ENCODE assay signal across 31 mouse cellular contexts in genomic region chr6:89953556-89953955, GRCm38 (mm10). TPM values are rescaled to one million over a fixed set of nuclear protein-coding genes. Genes with fewer than 3 reads are reported as not detected.
"Had no signal": no experiment of that assay in that cellular context is flagged by ENCODE, and none has a peak within 500 bp of the region (broad histone marks: within the 10 kb centered on the region; RNA-seq: fewer than 3 reads in every experiment).

No protein-coding gene starts in this region.

- H3K9ac ChIP-seq: hindbrain, embryonic 12.5 days; hindbrain, embryonic 14.5 days; intestine, embryonic 15.5 days; limb, embryonic 13.5 days; limb, embryonic 15.5 days; liver, embryonic 12.5 days; liver, embryonic 14.5 days had no signal

- H3K4me1 ChIP-seq: hindbrain, embryonic 10.5 days; hindbrain, embryonic 12.5 days; intestine, embryonic 15.5 days; limb, embryonic 13.5 days; limb, embryonic 15.5 days; liver, embryonic 12.5 days had no signal

- ATAC-seq: hindbrain, embryonic 16.5 days; inflammation-experienced regulatory T-cells, adult 6 months; intestine, embryonic 15.5 days; intestine, postnatal 0 days; liver, embryonic 12.5 days had no signal

- DNase-seq: gastrocnemius, postnatal 25 days; heart, adult 2 months; heart, postnatal 10 days; heart, postnatal 4 days; kidney, adult 18-20 months; kidney, adult 8-10 months; kidney, postnatal 14 days; kidney, postnatal 36 days; layer of hippocampus, adult 9-11 months; layer of hippocampus, postnatal 36 days; left cerebral cortex, postnatal 4 days had no signal

- H3K4me3 ChIP-seq: heart, adult 2 months; hindbrain, embryonic 10.5 days; hindbrain, embryonic 12.5 days; intestine, embryonic 15.5 days; limb, embryonic 13.5 days; limb, embryonic 15.5 days; liver, embryonic 12.5 days had no signal

- H3K36me3 ChIP-seq: hindbrain, embryonic 10.5 days; hindbrain, embryonic 12.5 days; intestine, embryonic 15.5 days; limb, embryonic 13.5 days; limb, embryonic 15.5 days; liver, embryonic 12.5 days had no signal

- H3K9me3 ChIP-seq: intestine, embryonic 15.5 days; limb, embryonic 15.5 days had no signal

- H3K4me2 ChIP-seq: heart, embryonic 11.5 days; hindbrain, embryonic 12.5 days; hindbrain, embryonic 14.5 days; intestine, embryonic 15.5 days; limb, embryonic 13.5 days; limb, embryonic 15.5 days; liver, embryonic 12.5 days had no signal

- H3K27me3 ChIP-seq: hindbrain, embryonic 12.5 days; intestine, embryonic 15.5 days; limb, embryonic 13.5 days; limb, embryonic 15.5 days; liver, embryonic 12.5 days had no signal

- H3K27ac ChIP-seq: heart, adult 2 months; hindbrain, embryonic 10.5 days; hindbrain, embryonic 12.5 days; hindbrain, embryonic 14.5 days; intestine, embryonic 15.5 days; kidney, postnatal 0 days; limb, embryonic 13.5 days; limb, embryonic 15.5 days; liver, embryonic 12.5 days; liver, embryonic 14.5 days had no signal

RNA-seq across cellular contexts. Expression of gene Vmn1r45, which starts 13.2 kb away (rescaled TPM):
- polyA plus RNA-seq: heart, adult 2 months; heart, embryonic 11.5 days; heart, embryonic 14.5 days; heart, embryonic 16.5 days; hindbrain, embryonic 10.5 days; hindbrain, embryonic 12.5 days; hindbrain, embryonic 14.5 days; hindbrain, embryonic 16.5 days; inflammation-experienced regulatory T-cells, adult 6 months; intestine, embryonic 15.5 days; intestine, postnatal 0 days; kidney, embryonic 14.5 days; kidney, postnatal 0 days; large intestine, adult 2 months; limb, embryonic 11.5 days; limb, embryonic 13.5 days; limb, embryonic 15.5 days; liver, adult 2 months; liver, embryonic 12.5 days; liver, embryonic 14.5 days; liver, embryonic 16.5 days had no signal

RNA-seq across cellular contexts. Expression of gene Vmn1r46, which starts 15.6 kb away (rescaled TPM):
- polyA plus RNA-seq: heart, adult 2 months; heart, embryonic 11.5 days; heart, embryonic 14.5 days; heart, embryonic 16.5 days; hindbrain, embryonic 10.5 days; hindbrain, embryonic 12.5 days; hindbrain, embryonic 14.5 days; hindbrain, embryonic 16.5 days; intestine, embryonic 15.5 days; intestine, postnatal 0 days; kidney, embryonic 14.5 days; kidney, postnatal 0 days; large intestine, adult 2 months; limb, embryonic 11.5 days; limb, embryonic 13.5 days; limb, embryonic 15.5 days; liver, adult 2 months; liver, embryonic 12.5 days; liver, embryonic 14.5 days; liver, embryonic 16.5 days had no signal
